Comparison of ENCODE assay signal across 25 mouse cellular contexts in the genomic region with DNA sequence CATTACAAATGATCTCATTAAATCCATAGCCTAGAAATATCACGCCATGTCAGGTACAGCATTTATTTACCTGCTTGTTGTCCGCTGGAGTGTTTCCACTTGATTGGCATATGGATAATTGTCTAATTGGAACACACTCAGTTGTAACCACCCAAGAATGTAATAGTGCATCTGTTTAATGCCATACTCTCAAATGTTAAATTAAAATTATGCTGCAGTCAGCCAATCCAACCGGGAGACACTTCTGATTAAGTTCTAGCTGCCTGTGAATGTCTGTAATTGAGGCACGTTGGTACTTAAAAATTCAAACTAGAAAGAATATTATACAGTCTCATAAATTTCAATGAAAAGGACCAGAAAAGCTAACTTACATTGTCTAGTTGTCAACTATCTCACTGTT.
DNase-seq lines count a peak whose midpoint lies in the region; ATAC-seq and TF ChIP-seq lines count a peak whose summit lies in the region.
"Had no signal": no experiment of that assay in that cellular context is flagged by ENCODE, and none has a peak within 500 bp of the region (broad histone marks: within the 10 kb centered on the region; RNA-seq: fewer than 3 reads in every experiment).

No protein-coding gene starts in this region.

- no peak for TF ChIP-seq CTCF in layer of hippocampus, adult 2 months (conservative IDR thresholded peaks at IDR 0.05)
- no peak for TF ChIP-seq CTCF in brain, embryonic 14.5 days (IDR thresholded peaks at IDR 0.05; ENCODE audit: borderline replicate concordance, extremely low read depth, insufficient read depth, insufficient read length)

- DNase-seq in layer of hippocampus, adult 2 months (ENCODE audit: low spot score in 2 of 2), result no peak
- no peak for DNase-seq in layer of hippocampus, adult 9-10 months (ENCODE audit: low spot score)
- peak; percentile 55 for DNase-seq in brain, embryonic 14.5 days (ENCODE audit: low read depth)
- DNase-seq: adrenal gland, adult 2 months; adrenal gland, postnatal 14 days; cerebellum, adult 11-12 months; cerebellum, adult 8-10 months; cerebellum, postnatal 10 days; cerebellum, postnatal 36 days; embryo, embryonic 11 days; gastrocnemius, postnatal 10 days; gastrocnemius, postnatal 36 days; heart, adult 2 months; heart, postnatal 14 days; heart, postnatal 4 days had no signal

- no peaks in the 10 kb centered on the region for H3K27me3 ChIP-seq in forebrain, embryonic 16.5 days (replicated peaks; ENCODE audit: control insufficient read depth, insufficient read depth, low read length)
- 0 out of 2 replicates have a peak, but pooled peaks cover 3% of the 10 kb centered on the region for H3K27me3 ChIP-seq in forebrain, embryonic 12.5 days
- H3K27me3 ChIP-seq: embryonic facial prominence, embryonic 13.5 days; heart, embryonic 13.5 days had no signal

- no peak overlapping the region for H3K4me2 ChIP-seq in forebrain, embryonic 16.5 days (ENCODE audit: low read length)
- H3K4me2 ChIP-seq in forebrain, embryonic 12.5 days, result no peak overlapping the region
- H3K4me2 ChIP-seq: embryonic facial prominence, embryonic 13.5 days; heart, embryonic 13.5 days had no signal

- no peaks in the 10 kb centered on the region for H3K36me3 ChIP-seq in forebrain, embryonic 16.5 days (ENCODE audit: control insufficient read depth, insufficient read depth)
- H3K36me3 ChIP-seq in forebrain, embryonic 12.5 days (replicated peaks), result no peaks in the 10 kb centered on the region
- H3K36me3 ChIP-seq: embryonic facial prominence, embryonic 10.5 days; heart, embryonic 10.5 days; heart, embryonic 13.5 days had no signal

- TF ChIP-seq POLR2A in brain, embryonic 14.5 days (IDR thresholded peaks at IDR 0.05; ENCODE audit: borderline replicate concordance, extremely low read depth, insufficient read depth, insufficient read length, poor library complexity, severe bottlenecking), result no peak

- WGBS in forebrain, embryonic 16.5 days, result 42% methylated on average over 4 of the region's 4 CpGs
- WGBS in forebrain, embryonic 12.5 days, result 76% methylated on average over 4 of the region's 4 CpGs

- H3K9ac ChIP-seq in forebrain, embryonic 16.5 days (replicated peaks; ENCODE audit: low read depth, low read length), result no peak overlapping the region
- H3K9ac ChIP-seq in forebrain, embryonic 12.5 days, result no peak overlapping the region
- H3K9ac ChIP-seq: embryonic facial prominence, embryonic 13.5 days; heart, embryonic 13.5 days had no signal

- H3K4me1 ChIP-seq in forebrain, embryonic 16.5 days (replicated peaks; ENCODE audit: control insufficient read depth, insufficient read depth, low read length), result peaks cover 9% of the 10 kb centered on the region
- H3K4me1 ChIP-seq in forebrain, embryonic 12.5 days, result peaks cover 13% of the 10 kb centered on the region; the same call in 1 of the 2 replicates
- H3K4me1 ChIP-seq: embryonic facial prominence, embryonic 13.5 days had no signal

- ATAC-seq in forebrain, embryonic 16.5 days, result peak; percentile 61
- ATAC-seq in forebrain, embryonic 12.5 days (ENCODE audit: low FRiP score), result no peak
- ATAC-seq in erythroid progenitor cell, adult 5-6 weeks (replicated peaks; ENCODE audit: low FRiP score, poor library complexity, severe bottlenecking), result no peak
- ATAC-seq: CD4-positive, CD25-positive, alpha-beta regulatory T cell, adult 4 months; intestine, postnatal 0 days had no signal

- no peak overlapping the region for H3K4me3 ChIP-seq in forebrain, embryonic 16.5 days (replicated peaks; ENCODE audit: low read length)
- no peak overlapping the region for H3K4me3 ChIP-seq in forebrain, embryonic 12.5 days (replicated peaks)
- no peak overlapping the region for H3K4me3 ChIP-seq in layer of hippocampus, adult 2 months
- H3K4me3 ChIP-seq: embryonic facial prominence, embryonic 10.5 days; embryonic facial prominence, embryonic 13.5 days; erythroblast, embryonic 14.5 days; heart, adult 2 months; heart, embryonic 10.5 days; heart, embryonic 13.5 days had no signal

- peak overlapping the region; percentile 20 for H3K27ac ChIP-seq in forebrain, embryonic 16.5 days (ENCODE audit: low read length)
- H3K27ac ChIP-seq in forebrain, embryonic 12.5 days, result no peak overlapping the region
- H3K27ac ChIP-seq in layer of hippocampus, adult 2 months, result 0 out of 2 replicates have a peak overlapping the region, but pooled peaks have one; percentile 18
- H3K27ac ChIP-seq: embryonic facial prominence, embryonic 10.5 days; embryonic facial prominence, embryonic 13.5 days; heart, adult 2 months; heart, embryonic 10.5 days; heart, embryonic 13.5 days had no signal

- H3K9me3 ChIP-seq in forebrain, embryonic 16.5 days (ENCODE audit: control insufficient read depth, low read length), result peaks cover 6% of the 10 kb centered on the region; the same call in 1 of the 2 replicates
- H3K9me3 ChIP-seq in forebrain, embryonic 12.5 days, result peaks cover 6% of the 10 kb centered on the region; the same call in 1 of the 2 replicates
